Mouse (Mus musculus) liver, embryonic 13.5 days (tissue): ENCODE results near the gene Scamp1. TPM values are rescaled to one million over a fixed set of nuclear protein-coding genes. Genes with fewer than 3 reads are reported as not detected.

Experiments
- ATAC-seq: fragments of 200-750 bp; cut with Nextera tagmentation; 2 replicates; pipeline ENCODE4 v1.8.0; 2017; ENCODE audit warnings: low read depth, mild to moderate bottlenecking, moderate number of reproducible peaks, moderate library complexity
- DNase-seq: peaks from one replicate; pipeline ENCODE4 v3.0.0; 2022
- H3K27ac ChIP-seq: fragments of 300-500 bp; sonication (generic); 2 replicates; pipeline ENCODE4 v1.5.1; 2015; ENCODE audit warnings: moderate library complexity, mild to moderate bottlenecking, inconsistent platforms
- H3K27me3 ChIP-seq: fragments of 300-500 bp; sonication (generic); 2 replicates; pipeline ENCODE4 v1.6.1; 2015; ENCODE audit warnings: mild to moderate bottlenecking, inconsistent platforms
- H3K36me3 ChIP-seq: fragments of 300-500 bp; sonication (generic); 2 replicates; pipeline ENCODE4 v1.6.1; 2015; ENCODE audit warnings: mild to moderate bottlenecking, inconsistent platforms
- H3K4me1 ChIP-seq: fragments of 300-500 bp; sonication (generic); replicated peaks from 2 replicates; pipeline ENCODE4 v1.6.1; 2015; ENCODE audit warnings: inconsistent platforms
- H3K4me2 ChIP-seq: fragments of 300-500 bp; sonication (generic); 2 replicates; pipeline ENCODE4 v1.6.1; 2015; ENCODE audit warnings: inconsistent platforms, mild to moderate bottlenecking, moderate library complexity
- H3K4me3 ChIP-seq: fragments of 300-500 bp; sonication (generic); replicated peaks from 2 replicates; pipeline ENCODE4 v1.5.1; 2015; ENCODE audit warnings: mild to moderate bottlenecking, inconsistent platforms
- H3K9ac ChIP-seq: fragments of 300-500 bp; sonication (generic); 2 replicates; pipeline ENCODE4 v1.6.1; 2015; ENCODE audit warnings: mild to moderate bottlenecking, inconsistent platforms
- H3K9me3 ChIP-seq: fragments of 300-500 bp; sonication (generic); replicated peaks from 2 replicates; pipeline ENCODE4 v1.6.1; 2016; ENCODE audit warnings: inconsistent platforms
- WGBS: fragments of 180-500 bp; shearing (Covaris S2); methylation state at CpG from one replicate; pipeline ENCODE4 v1.1.7; 2015; ENCODE audit not compliant: insufficient replicate concordance; 5-methylcytosine and 5-hydroxymethylcytosine counted together
- polyA plus RNA-seq: library from polyadenylated mRNA; unstranded; fragments of >200 nt; fragmentation: Nextera tagmentation; extraction: Ambion mirVana; gene quantifications from 2 replicates; pipeline ENCODE4 v1.2.1, GENCODE M21; 2015

Gene Scamp1
- polyA plus RNA-seq, 1 experiment from 2014 or later = 8.0 TPM

GRCm38 (mm10) chr13:94224717-94225705 lies 60.6 kb downstream of the Scamp1 start:
- DNase-seq = no peak
- Histone ChIP-seq H3K27me3 (no peaks in the 10 kb centered on the region), H3K36me3 (peaks cover 14% of the 10 kb centered on the region), H3K9ac (no peak overlapping the region), H3K4me3 (no peak overlapping the region), H3K4me2 (no peak overlapping the region), H3K4me1 (no peaks in the 10 kb centered on the region), H3K27ac (no peak overlapping the region), H3K9me3 (no peaks in the 10 kb centered on the region)
- WGBS = 89% methylated on average over 38 of the region's 38 CpGs
- ATAC-seq = no peak

GRCm38 (mm10) chr13:94223609-94224008 lies 62.0 kb downstream of the Scamp1 start:
- ATAC-seq = no peak
- peaks cover 14% of the 10 kb centered on the region for H3K36me3 ChIP-seq
- H3K27me3 ChIP-seq = no peaks in the 10 kb centered on the region
- no peaks in the 10 kb centered on the region for H3K9me3 ChIP-seq
- 76% methylated on average over 14 of the region's 14 CpGs for WGBS
- no peak overlapping the region for H3K27ac ChIP-seq
- H3K4me2 ChIP-seq = no peak overlapping the region
- H3K4me1 ChIP-seq = no peaks in the 10 kb centered on the region
- no peak overlapping the region for H3K4me3 ChIP-seq
- no peak overlapping the region for H3K9ac ChIP-seq
- DNase-seq = no peak

DNA sequence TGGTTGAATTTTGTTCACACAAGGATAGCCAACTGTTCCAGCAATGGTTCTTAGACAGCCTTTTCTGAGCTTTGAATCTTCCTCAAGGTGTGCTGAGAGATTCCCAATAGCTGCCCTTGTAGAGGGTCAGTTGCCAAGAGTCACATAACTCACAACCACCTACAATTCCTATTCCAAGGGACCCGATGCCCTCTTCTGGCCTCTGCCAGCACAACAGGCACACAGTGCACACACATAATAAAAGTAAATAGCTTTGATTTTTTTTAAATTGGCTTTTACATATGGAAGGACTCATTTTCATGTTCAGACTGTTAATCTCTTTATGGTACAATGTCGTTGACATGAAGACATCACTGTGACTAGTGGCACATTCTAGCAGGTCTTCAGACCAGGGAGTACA lies 72.9 kb downstream of the Scamp1 start:
- Histone ChIP-seq H3K9ac (no peak overlapping the region), H3K27ac (no peak overlapping the region), H3K4me3 (no peak overlapping the region), H3K4me2 (no peak overlapping the region), H3K9me3 (0 out of 2 replicates have a peak, but pooled peaks cover 3% of the 10 kb centered on the region), H3K36me3 (peaks cover 14% of the 10 kb centered on the region), H3K27me3 (no peaks in the 10 kb centered on the region), H3K4me1 (no peaks in the 10 kb centered on the region)
- DNase-seq (no peak), ATAC-seq (no peak)
- 59% methylated on average over 2 of the region's 2 CpGs for WGBS

DNA sequence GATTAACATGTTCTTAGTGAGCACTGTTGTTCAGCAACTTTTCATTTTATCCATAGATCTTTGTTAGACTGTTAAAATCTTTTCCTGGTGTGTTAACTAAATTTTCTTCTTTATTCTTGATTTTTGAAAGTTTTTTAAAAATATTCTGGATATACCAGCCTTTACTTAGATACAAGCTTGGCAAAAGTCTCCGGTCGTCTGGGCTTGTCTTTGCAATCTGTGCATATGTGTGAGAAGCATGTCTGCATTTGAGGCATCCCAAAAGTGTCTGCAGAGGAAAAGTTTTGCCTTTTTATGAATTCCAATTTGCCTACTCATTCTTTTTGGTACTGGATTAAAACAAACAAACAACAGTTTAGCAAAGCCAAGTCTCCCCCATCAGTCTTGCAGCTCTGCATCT lies 73.5 kb downstream of the Scamp1 start:
- WGBS = 88% methylated on average over 2 of the region's 2 CpGs
- H3K36me3 ChIP-seq = peaks cover 14% of the 10 kb centered on the region
- DNase-seq (no peak), ATAC-seq (no peak)
- H3K9ac ChIP-seq = no peak overlapping the region
- H3K4me2 ChIP-seq = no peak overlapping the region
- H3K4me3 ChIP-seq = no peak overlapping the region
- H3K9me3 ChIP-seq = 0 out of 2 replicates have a peak, but pooled peaks cover 3% of the 10 kb centered on the region
- no peaks in the 10 kb centered on the region for H3K27me3 ChIP-seq
- no peaks in the 10 kb centered on the region for H3K4me1 ChIP-seq
- no peak overlapping the region for H3K27ac ChIP-seq

GRCm38 (mm10) chr13:94211236-94212119 lies 74.2 kb downstream of the Scamp1 start:
- no peak overlapping the region for H3K9ac ChIP-seq

DNA sequence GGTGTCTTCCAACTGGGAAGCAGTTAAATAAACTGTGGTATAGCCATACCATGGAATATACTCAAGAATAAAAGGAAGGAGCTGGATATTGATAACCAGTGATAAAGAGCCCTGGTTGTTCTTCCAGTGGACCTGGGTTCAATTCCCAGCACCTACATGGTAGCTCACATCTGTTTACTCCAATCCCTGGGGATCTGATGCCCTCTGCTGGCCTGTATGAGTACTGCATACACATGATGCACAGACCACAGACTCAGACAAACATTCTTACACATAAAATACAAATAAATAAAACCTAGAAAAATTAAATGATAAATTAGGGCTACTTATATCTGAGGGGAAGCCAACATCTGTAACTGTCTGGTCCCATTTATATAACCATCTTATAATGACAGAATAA lies 76.8 kb downstream of the Scamp1 start:
- ATAC-seq (no peak), DNase-seq (no peak)
- Histone ChIP-seq H3K4me1 (no peaks in the 10 kb centered on the region), H3K27me3 (no peaks in the 10 kb centered on the region), H3K27ac (no peak overlapping the region), H3K4me2 (no peak overlapping the region), H3K36me3 (peaks cover 14% of the 10 kb centered on the region), H3K9ac (no peak overlapping the region), H3K4me3 (no peak overlapping the region), H3K9me3 (0 out of 2 replicates have a peak, but pooled peaks cover 3% of the 10 kb centered on the region)

More at GRCm38 (mm10) chr13:94211236-94212119, 74.2 kb downstream of the Scamp1 start:
- H3K36me3 ChIP-seq = peaks cover 14% of the 10 kb centered on the region
- whole genome bisulfite sequencing = 63% methylated on average over 5 of the region's 6 CpGs
- H3K4me1 ChIP-seq = no peaks in the 10 kb centered on the region
- no peak overlapping the region for H3K4me3 ChIP-seq
- H3K9me3 ChIP-seq = 0 out of 2 replicates have a peak, but pooled peaks cover 3% of the 10 kb centered on the region
- no peak for DNase-seq
- no peaks in the 10 kb centered on the region for H3K27me3 ChIP-seq
- no peak overlapping the region for H3K4me2 ChIP-seq
- no peak for ATAC-seq
- H3K27ac ChIP-seq = no peak overlapping the region

- WGBS = 83% methylated on average over 16 of the region's 16 CpGs
- Histone ChIP-seq H3K9ac (no peak overlapping the region), H3K4me2 (no peak overlapping the region), H3K4me1 (no peaks in the 10 kb centered on the region), H3K27ac (no peak overlapping the region), H3K4me3 (no peak overlapping the region), H3K27me3 (no peaks in the 10 kb centered on the region), H3K9me3 (0 out of 2 replicates have a peak, but pooled peaks cover 3% of the 10 kb centered on the region), H3K36me3 (peaks cover 14% of the 10 kb centered on the region)
- DNase-seq (no peak), ATAC-seq (no peak)
Observed at GRCm38 (mm10) chr13:94207973-94208372, 77.7 kb downstream of the Scamp1 start.

DNA sequence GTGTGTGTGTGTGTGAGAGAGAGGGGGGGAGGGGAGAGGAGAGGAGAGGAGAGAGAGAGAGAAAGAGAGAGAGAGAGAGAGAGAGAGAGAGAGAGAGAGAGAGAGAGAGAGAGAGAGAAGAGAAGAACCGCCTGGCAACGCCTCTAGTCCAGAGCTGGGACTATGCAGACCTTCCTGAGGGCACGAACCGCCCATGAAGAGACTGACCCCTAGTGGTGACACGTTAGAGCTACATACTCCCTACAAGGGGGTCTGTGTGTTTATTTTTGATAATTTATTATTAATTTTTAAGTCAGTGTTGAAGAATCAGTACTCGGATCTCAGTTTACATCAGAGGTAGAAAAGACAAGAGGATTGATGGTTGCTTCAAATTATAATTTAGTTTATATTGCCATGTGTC lies 80.4 kb downstream of the Scamp1 start:
- peak; percentile 13 for DNase-seq
- WGBS = 14% methylated on average over 6 of the region's 6 CpGs
- H3K9ac ChIP-seq = no peak overlapping the region

DNA sequence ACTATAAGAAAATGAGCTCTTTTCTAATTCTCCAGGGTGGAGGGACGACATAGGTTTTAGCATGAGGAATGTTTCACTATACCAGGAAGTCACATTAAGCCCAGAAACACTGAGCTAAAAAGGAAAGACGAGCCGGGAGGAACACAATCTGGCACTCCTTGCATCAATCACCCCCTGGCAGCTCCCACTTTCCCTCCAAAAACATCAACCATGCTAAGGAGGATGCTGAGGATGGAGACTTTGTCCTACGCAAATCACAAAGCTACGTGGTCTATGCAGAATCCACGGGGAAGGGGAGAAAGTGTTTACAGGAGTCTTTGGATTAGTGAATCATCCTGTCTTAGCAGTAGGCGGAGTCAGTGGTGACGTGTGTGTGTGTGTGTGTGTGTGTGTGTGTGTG lies 85.8 kb downstream of the Scamp1 start:
- WGBS = 70% methylated on average over 8 of the region's 8 CpGs
- H3K4me1 ChIP-seq = no peaks in the 10 kb centered on the region
- H3K4me2 ChIP-seq = no peak overlapping the region
- no peak overlapping the region for H3K4me3 ChIP-seq
- peaks cover 5% of the 10 kb centered on the region; the same call in 1 of the 2 replicates for H3K36me3 ChIP-seq
- DNase-seq = no peak
- no peak overlapping the region for H3K9ac ChIP-seq
- no peaks in the 10 kb centered on the region for H3K27me3 ChIP-seq
- ATAC-seq = no peak
- no peaks in the 10 kb centered on the region for H3K9me3 ChIP-seq
- no peak overlapping the region for H3K27ac ChIP-seq

More for the DNA sequence above, 80.4 kb downstream of the Scamp1 start:
- Histone ChIP-seq H3K36me3 (peaks cover 14% of the 10 kb centered on the region), H3K9me3 (0 out of 2 replicates have a peak, but pooled peaks cover 3% of the 10 kb centered on the region), H3K4me2 (no peak overlapping the region), H3K4me1 (no peaks in the 10 kb centered on the region), H3K27me3 (no peaks in the 10 kb centered on the region), H3K4me3 (no peak overlapping the region), H3K27ac (no peak overlapping the region)
- ATAC-seq = no peak

- H3K27me3 ChIP-seq = no peaks in the 10 kb centered on the region
- H3K9ac ChIP-seq = no peak overlapping the region
- no peaks in the 10 kb centered on the region for H3K9me3 ChIP-seq
- no peaks in the 10 kb centered on the region for H3K4me1 ChIP-seq
- H3K36me3 ChIP-seq = peaks cover 5% of the 10 kb centered on the region; the same call in 1 of the 2 replicates
- 75% methylated on average over 6 of the region's 6 CpGs for WGBS
- no peak overlapping the region for H3K27ac ChIP-seq
- DNase-seq = no peak
- no peak overlapping the region for H3K4me3 ChIP-seq
- no peak for ATAC-seq
- H3K4me2 ChIP-seq = no peak overlapping the region
Observed at GRCm38 (mm10) chr13:94198616-94199015, 87.0 kb downstream of the Scamp1 start.

- Histone ChIP-seq H3K27me3 (no peaks in the 10 kb centered on the region), H3K27ac (no peak overlapping the region), H3K36me3 (peaks cover 5% of the 10 kb centered on the region; the same call in 1 of the 2 replicates), H3K4me3 (no peak overlapping the region), H3K9ac (no peak overlapping the region), H3K9me3 (no peaks in the 10 kb centered on the region), H3K4me2 (no peak overlapping the region), H3K4me1 (0 out of 2 replicates have a peak, but pooled peaks cover 1% of the 10 kb centered on the region)
- DNase-seq = no peak
- ATAC-seq = no peak
- WGBS = 75% methylated on average over 4 of the region's 4 CpGs
Observed at GRCm38 (mm10) chr13:94193227-94193626, 92.4 kb downstream of the Scamp1 start.
